Mouse (Mus musculus) adrenal gland, adult 18-20 months (tissue): Measurements from ENCODE around the gene Hmgn2. TPM values are rescaled to one million over a fixed set of nuclear protein-coding genes. Genes with fewer than 3 reads are reported as not detected.

ENCODE experiments used
- DNase-seq, 2 experiments: peaks; one replicate each; pipeline ENCODE4 v3.0.0; 2021 to 2022; ENCODE audit warnings: low spot score in 2 of 2
- total RNA-seq, 2 experiments: library from RNA; stranded (reverse); gene quantifications; 1 replicate in 1 of 2; 2 replicates in 1 of 2; pipeline ENCODE4 v1.2.3; 2021

Gene Hmgn2
- total RNA-seq, 2 experiments from 2014 or later, result 79.3 to 181 TPM

DNA sequence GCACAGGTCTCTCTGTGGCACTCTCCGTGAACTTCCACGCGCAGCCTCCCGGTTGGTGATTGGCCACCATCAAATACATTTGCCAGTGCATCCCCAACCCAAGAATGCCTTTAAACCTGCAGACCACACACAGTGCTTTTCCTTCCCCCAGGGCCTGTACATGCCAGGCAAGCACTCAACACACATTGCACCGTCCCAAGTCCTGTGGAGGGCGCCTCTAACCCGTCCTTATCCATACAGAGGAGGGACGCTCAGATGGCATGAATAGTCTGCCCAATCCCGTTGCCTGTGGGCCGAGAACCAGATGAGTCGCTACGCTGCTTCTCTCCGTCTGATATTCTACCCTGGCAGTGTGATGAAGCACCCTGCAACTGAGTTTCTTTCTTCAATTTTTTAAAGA, 14.5 kb upstream of the Hmgn2 start:
- no peak for DNase-seq

DNA sequence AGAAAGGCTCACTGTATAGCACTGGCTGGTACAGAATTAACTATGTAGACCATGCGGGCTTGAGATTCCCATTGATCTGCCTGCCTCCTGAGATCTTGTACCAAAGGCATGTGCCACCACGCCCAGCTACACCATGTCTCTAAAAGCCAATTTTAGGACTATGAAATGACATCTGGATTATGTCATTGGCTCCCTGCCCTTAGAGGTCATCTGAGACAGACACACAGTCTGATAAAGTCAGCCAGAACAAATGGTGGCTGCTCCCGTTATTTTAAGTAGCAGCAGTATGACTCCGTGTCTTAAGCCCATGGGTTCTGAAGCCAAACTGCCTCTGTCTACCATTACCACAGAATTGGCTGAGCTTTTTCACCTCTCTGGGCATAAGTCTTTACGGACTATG, 12.0 kb upstream of the Hmgn2 start:
- DNase-seq, result no peak

DNA sequence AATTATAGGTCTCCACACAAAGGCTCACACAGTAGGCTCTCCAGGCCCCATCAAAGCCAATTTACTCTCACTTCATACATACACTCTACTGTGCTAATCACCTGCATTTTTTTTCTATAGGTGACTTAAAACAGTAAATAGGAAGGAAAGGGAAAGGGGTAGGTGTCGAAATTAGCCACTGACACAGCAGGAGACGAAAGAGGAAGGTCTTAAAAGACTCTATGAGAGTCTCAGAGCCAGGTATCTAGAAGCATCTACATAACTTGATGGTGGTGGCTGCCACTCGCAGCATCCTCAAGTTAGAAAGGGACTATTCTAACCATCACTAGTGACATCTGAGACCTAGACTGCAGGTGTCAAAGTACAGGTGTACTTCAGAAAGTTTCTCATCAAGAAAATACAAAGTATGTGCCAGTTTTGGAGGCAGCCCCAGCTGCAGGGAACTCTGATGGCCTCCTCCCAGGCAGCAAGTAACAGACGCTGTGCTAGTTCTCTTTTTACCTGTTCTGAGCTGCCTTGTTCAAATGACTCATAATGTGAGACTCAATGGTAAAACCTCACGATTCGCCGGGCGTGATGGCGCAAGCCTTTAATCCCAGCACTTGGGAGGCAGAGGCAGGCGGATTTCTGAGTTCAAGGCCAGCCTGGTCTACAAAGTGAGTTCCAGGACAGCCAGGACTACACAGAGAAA, 9.7 kb upstream of the Hmgn2 start:
- DNase-seq, result no peak

DNA sequence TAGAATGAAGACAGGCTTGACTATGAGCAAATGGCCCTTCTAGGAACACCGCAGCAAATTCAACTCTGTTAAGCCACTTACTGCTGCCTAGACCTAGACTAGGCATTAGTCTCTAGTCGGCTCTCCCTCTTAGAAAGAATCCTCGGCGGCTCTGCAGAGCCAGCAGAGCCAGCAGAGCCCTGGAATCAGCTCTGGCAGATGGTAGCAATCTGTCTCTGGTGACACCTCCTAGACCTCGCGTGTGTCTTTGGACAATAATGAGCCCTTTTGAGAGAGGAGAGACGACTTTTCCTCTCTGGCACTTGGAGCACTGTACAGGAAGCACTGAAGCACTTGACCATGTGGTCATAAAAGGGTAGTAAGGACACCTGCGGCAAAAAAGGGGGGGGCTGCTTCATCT, 3.3 kb upstream of the Hmgn2 start:
- no peak for DNase-seq

DNA sequence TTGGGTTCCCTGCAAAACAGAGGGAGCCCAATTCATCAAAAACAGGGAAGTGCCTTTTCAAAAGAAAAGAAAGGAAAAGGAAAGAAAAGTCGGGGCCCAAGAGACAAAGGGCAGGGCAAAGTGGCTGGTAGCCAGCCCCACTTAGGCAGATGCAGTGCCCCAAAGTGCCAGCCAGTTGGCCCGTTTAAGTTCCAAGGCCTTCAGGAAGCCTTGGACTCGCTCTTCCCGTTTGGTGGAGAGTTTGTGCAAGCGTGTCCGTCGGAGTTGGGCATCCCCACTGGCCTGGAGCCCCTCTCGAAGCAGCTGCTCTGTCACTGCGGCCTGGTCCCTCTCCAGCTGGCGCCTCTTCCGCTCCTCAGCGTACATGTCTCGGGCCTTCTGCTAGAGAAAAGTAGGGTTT, 2.4 kb upstream of the Hmgn2 start:
- DNase-seq, result no peak

DNA sequence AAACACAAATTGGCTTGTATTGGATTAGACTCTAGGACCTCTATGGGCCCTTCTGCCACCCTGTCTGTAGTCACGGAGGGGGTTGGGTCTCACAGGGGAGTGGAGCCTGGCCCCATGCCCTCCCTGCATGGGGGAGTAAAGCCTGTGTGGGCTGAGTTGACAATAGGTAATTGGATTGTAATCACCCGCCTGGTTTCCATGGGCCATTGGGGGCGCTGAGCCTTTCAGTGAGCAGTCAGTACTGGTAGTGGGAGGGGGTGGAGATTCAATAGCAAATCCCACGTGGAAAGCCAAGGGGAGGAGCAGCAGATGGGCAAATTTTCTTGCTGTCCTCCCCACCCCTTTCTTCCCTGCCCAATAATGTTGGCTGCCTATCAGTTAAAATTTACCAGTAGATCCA, 1.7 kb upstream of the Hmgn2 start:
- no peak for DNase-seq

DNA sequence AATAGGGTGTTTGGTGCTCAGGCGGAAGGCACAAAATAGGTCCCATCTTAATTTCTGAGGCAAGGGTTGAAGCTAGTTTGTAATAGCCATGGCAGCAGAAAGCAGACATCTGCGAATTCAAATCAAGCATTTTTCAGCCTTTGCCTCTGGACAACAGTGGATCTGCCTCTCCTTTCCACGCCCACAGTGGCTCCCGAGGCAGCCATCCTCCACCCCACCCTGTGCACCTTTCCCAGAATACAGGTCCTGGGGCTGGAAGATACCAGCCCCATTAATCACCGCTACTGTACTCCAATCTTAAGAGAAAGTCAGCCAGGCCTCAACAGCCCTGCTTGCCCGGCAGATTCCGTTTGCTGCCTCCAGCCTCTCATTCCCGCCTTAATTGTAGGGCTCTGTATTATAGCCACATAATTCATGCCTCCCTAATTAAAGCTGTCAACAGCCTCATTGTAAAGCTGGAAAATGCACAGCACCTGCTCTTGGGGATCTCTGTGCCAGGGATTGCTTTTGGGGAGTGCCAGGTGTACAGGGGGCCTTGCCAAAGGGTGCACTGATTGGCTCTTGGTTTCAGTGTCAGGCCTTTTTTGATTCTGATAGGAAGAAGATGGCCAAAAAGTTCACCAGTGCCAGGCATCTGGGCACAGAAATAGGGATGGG, 792 bp upstream of the Hmgn2 start:
- no peak for DNase-seq

DNA sequence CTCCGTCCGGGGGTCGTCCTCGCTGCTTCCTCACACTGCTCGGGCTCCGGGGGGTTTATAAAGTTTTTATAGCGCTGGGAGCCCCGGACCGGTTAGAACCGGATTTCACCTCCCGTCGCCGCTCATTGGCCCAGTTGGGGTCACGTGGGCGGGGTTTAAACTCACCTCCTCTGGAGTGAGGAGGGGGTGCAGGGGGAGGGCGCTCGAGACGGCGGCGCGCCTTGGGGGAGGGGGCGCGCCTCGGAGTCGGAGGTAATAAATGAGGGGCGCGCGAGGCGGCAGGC, 642 bp downstream of the Hmgn2 start:
- peak; percentile 77 to 81 for DNase-seq

DNA sequence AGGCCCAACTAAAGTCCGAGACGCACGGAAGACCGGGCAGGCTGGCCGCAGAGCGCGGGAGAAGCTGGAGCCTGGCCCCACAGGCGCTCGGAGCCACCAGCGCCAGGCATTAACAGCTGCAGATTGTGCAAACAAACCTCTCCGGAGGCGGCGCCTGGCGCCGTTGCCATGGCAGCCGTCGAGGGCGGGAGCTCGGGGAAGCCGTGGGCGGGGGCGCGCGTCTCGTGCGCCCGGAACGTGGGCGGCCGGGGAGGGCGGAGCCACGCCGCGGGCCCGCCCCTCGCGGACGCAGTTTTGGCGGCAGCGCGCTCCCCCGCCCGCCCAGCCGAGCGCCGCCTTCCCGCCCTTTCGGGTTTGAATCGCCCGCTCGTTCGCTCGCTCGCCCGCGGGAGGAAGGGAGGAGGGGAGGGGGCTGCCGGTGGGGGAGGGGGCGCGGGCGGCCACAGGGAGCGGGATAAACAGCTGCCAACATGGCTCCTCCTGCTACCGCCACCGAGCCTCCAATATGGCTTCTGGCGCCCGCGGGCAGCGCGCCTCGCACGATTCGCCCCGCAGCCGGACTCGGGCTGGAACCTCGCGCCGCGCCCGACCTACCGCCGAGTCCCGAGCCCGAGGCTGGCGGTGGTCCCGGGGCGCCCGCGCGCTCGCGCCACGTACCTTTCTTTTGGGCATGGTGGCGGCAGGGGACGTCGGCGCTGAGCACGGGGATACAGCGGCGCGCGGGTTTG, 1.1 kb downstream of the Hmgn2 start:
- DNase-seq, result peak; percentile 98 to 99

DNA sequence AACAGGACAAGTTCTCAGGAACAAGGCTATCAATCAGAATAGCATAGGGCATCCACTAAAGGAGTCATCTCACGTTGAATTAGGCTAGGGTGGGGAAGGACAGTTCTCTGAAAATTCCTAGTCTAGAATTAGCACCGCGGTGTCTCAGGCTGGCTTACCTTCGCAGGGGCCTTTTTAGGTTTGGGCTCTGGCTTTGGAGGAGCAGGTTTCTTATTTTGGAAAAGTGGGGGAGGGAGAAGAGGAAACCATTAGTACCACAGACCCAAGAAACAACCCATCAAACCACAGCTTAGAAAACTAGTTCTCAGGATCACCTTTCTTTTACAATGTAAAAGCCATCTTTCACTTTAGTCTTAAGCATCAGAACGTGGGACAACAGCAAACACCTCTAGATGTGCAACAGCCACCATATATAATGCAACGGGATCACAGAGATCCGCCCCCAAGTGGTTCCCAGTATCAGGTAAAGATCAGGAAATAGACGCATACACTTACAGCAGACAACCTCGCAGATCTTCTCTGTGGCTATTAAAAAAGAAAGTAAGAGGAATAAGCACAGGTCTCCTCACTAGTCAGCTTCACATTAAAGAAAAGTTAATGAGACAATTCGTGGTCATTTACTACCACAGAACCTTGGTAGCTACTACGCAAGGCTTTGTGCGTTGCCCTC, 2.0 kb downstream of the Hmgn2 start:
- no peak for DNase-seq

DNA sequence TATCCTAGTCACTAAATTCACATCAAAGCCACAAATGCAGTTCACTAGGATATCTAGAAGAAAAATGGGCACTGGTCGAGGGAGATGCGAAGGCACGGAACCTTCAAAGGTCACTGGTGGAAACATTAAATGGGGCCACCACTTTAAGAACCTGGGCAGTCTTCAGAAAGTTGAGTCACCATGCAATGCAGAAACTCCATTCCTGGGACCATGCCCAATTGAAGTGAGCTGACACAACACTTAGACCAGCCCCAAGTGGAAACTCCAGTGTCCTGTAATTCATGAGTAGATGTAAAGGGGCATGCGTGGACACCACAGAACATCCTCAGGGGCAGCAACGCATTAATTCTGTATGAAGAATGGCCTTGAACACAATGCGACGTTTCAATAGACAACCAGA, 5.9 kb downstream of the Hmgn2 start:
- no peak for DNase-seq

DNA sequence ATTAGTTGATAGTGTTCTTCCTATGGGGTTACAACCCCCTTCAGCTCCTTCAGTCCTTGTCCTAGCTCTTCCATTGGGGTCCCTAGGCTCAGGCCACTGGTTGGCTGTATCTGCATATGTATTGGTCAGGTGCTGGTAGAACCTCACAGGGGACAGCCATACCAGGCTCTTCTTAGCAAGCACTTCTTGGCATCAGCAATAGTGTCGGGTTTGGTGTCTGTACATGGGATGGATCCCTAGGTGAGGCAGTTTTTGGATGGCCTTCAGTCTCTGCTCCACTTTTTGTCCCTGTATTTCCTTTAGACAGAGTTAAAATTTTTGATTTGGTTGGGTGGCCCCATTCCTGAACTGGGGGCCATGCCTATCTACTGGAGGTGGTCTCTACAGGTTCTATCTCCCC, 9.6 kb downstream of the Hmgn2 start:
- no peak for DNase-seq

DNA sequence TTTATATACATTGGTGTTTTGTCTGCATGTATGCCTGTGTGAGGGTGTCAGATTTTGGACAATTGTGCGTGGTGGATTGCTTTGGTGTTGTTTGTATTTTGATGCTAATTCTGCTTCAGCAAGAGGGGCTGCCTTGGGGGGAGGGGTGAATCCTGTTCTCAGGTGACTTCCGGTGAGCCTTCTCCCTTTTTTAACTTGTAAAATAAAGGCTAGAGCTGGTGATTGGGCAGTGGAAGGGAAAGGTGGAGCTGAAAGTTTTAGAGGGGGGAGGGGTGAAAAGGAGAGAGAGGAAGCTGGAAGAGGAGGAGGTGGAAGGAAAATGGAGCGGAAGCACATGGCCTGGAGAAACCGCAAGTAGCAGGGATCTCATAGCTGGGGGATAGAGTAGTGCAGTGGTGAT, 12.1 kb downstream of the Hmgn2 start:
- no peak for DNase-seq

DNA sequence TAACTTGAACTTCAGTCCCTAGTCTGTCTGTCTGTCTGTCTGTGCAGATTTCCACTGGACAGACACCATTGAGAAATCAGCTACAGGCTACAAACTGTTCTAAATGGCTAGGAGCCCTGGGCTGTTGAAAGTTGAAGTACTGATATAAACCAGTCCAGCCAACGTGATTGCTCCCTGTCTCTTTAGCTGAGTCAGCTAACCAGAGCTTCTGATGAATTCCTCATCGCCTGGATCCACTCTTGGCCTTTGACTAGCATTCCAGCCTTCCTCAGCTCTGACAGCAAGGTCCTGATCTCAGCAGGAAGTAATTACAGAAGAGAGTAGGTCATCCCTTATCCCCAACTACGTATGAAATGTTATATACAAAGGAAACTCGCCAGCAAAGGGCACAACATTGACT, 21.7 kb downstream of the Hmgn2 start:
- DNase-seq, result no peak

DNA sequence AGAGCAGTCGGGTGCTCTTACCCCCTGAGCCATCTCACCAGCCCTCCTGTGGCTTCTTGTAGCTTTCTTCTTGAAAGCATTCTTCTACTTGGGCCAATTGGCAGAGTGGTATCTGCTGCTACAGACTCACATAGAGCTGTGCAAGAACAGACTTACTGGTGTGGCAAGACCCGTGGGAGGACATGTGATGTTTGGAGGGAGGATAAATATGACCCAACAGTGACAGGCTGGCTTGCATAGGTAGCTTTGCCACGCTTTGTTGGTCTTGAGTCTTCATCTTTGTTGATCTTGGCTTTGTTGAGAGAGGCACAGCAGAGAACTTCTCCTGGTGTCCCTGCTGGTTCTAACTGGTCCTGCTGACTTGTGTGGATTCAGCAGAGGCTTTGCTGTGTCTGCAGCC, 24.7 kb downstream of the Hmgn2 start:
- no peak for DNase-seq

DNA sequence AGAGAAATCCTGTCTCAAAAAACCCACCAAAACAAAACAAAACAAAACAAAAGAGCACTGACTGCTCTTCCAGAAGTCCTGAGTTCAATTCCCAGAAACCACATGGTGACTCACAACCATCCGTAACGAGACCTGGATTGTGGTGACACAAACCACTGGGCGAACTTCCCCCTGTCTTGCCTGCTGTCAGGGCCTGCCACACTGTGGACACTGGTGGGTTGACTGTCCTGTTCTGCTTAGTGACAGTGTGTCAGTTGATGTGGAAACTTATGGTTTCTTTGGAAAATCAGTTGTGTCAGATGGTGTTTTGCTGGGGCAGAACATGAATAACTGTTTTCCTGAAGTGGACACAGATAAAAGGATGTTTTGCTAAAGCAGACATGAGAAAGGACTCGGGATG, 25.8 kb downstream of the Hmgn2 start:
- DNase-seq, result no peak

DNA sequence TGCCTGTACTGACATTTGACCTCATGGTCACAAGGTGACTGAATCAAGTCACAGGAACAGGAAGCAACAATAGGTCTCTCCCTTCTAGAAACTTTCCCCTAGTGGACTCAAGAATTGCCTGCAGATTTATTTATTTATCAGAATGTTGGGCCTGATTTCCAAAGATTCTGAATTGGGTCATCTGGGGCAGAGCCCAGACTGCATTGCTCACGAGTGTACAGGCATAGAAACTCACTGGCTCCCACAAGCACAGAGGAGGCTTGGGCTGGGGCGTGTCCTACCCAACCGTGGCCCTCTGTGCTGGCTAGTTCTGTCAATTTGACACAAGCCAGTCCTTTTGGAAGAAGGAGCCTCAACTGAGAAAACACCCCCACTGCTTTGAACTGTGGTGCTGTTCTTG, 26.9 kb downstream of the Hmgn2 start:
- no peak for DNase-seq

DNA sequence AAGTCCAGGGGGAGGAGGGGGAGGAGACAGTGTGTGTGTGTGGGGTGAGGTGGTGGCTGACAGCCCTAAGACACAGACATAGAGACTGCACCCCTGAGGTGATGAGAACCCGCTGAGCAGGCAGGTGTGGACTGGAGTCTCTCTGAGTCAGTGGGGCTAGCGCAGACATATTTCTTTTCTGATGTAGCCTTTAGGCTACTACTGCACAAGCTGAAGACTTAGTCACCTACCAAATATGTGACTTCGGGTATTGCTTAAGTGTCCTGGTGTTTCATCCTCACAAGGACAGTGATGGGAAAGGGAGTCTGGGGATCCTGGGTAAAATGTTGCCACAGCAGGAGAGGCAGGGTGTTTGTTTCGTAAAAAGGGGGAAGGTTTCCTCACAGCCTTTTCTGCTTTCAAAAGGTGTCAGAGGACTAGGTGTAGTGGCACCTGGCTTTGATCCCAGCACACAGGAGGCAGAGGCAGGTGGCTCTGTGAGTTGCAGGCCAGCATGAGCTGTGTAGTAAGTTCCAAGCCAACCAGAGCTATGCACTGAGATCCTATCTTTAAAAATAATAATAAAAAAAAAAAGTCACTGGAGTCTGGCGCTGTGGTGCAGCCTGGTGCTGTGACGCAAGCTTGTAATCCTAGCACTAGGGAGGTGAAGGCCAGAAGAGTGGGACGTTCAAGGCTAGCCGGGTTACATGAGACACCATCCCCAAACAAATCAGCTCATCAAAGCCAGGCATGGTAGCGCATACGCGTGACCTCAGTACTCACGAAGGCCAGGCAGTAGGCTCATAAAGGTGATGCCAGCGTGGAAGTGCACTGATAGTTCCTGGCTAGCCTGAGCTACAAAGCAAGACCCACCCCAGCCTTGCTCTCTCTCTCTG, 27.8 kb downstream of the Hmgn2 start:
- DNase-seq, result no peak

DNA sequence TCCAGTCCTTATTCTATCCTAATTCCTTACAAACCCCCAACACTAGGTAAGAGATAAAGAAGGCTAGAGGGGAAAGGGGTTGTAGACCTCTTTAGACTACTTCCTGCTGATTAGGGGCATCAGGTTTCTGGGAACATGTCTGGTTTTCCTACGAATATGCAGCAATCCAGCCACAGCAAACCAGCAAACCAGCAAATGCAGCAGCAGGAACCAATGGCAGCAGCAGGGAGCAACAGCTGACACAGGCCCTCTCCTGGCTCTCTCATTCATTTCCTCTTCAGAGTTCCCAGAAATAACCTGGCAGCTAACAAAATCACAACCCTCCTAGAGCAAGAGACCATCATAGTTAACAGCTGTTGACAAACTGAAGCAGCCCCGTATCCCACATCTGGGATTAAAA, 30.4 kb downstream of the Hmgn2 start:
- no peak for DNase-seq

DNA sequence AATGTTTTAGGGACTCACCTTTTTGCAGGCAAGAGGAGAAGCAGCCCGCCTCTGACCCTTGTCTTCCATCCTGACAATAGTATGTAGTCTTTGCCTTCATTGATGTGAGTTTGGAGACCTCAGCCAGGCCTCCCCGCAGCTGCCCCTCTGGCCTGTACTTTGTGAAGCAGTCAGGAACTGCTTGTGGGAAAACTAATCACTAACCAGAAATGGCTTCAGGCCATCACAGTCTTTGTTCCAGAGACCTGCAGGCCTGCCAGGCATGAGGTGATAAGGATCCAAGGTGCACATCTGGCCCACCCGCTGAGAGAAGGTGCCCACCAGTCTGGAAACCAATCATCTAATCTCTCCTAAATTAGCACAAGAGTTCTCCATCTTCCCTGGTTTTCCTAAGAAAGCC, 36.7 kb downstream of the Hmgn2 start:
- no peak for DNase-seq

DNA sequence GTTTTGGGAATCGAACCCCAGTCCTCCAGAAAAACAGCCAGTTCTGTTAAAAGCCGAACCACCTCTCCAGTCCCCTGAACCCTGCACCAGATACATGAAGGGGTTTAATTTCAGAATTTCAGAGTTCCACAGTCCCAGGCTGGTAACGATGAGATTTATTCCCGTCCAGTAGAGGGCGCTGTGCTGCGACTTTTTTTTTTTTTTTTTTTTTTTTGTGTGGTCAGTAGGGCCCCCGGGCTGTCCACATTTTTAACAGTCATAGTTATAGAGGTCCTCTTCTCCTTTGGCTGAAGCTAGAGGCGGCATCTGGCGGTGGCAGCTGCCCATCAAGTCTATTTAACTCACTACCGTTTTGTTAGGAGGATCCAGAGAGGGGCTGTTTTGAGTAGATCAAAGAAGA, 37.1 kb downstream of the Hmgn2 start:
- no peak for DNase-seq
